Mouse (Mus musculus) lung, postnatal 0 days (tissue): ENCODE data around the gene Shisa7.

Experiments used
- CTCF ChIP-seq: IDR thresholded peaks from 2 replicates; pipeline ENCODE4 v1.5.1; 2016; ENCODE audit warnings: antibody characterized with exemption, mild to moderate bottlenecking
- EP300 ChIP-seq: IDR thresholded peaks from 2 replicates; pipeline ENCODE4 v1.6.1; 2016; ENCODE audit warnings: antibody characterized with exemption, mild to moderate bottlenecking, control low read depth

DNA sequence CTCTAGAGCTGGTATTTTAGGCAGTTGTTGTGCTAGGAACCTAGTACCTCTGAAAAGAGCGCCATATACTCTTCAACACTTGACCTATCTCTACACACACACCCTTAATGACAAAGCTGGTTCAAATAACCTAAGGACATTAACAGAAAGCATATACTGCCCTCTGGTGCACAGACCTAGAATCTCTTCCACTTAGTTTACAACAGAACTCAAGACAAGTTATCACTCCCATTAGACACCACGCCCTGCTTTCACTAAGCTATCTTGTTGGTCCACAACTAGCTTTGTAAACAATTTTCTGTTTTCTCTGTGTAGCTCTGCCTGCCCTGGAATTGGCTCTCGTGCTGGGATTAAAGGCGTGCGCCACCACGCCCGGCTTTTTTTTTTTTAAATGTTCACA is 37.8 kb downstream of the Shisa7 start:
- peak; percentile 75 for TF ChIP-seq CTCF
- no peak for TF ChIP-seq EP300
